Mouse (Mus musculus): Measurements from ENCODE around the gene Olfr518. TPM values are rescaled to one million over a fixed set of nuclear protein-coding genes. Genes with fewer than 3 reads are reported as not detected.
A peak's percentile ranks its signal among the peaks of the same experiment; 100 is the strongest.

The Olfr518 gene
- polyA plus RNA-seq (2021) = not detected

GRCm38 (mm10) chr7:108884906-108885305, at the start of gene Olfr518:
Gene Olfr518, minus strand, starts transcription at chr7:108885006.
- CTCF ChIA-PET = no interaction called here
- no peak for DNase-seq (ENCODE audit: low read depth, low spot score)
- POLR2A ChIA-PET = no interaction called here
- no peak for ATAC-seq
- H3K27me3 ChIP-seq = no peaks in the 10 kb centered on the region
- in situ Hi-C loops (cut with MboI; ENCODE audit: low pct_unique_long_range_greater_than_20kb) = no loop called here
- no peak for TF ChIP-seq CTCF (IDR thresholded peaks at IDR 0.05)

GRCm38 (mm10) chr7:108933794-108934731, 49.3 kb upstream of the Olfr518 start, which contains the start of gene Eif3f:
Gene Eif3f, plus strand, starts transcription at chr7:108934417.
- peak; percentile 96 for TF ChIP-seq CTCF (IDR thresholded peaks at IDR 0.05)
- ATAC-seq (peak; percentile 87), DNase-seq (ENCODE audit: low read depth, low spot score) (peak; percentile 99)
- ChIA-PET POLR2A (no interaction called here), CTCF (interaction anchor here (1.0 to 2.5 kb wide), 2 partner anchors 11 to 83 kb away, joined by 3 to 16 read pairs; partner anchors contain the start of gene Olfr516)
- in situ Hi-C loops (cut with MboI; ENCODE audit: low pct_unique_long_range_greater_than_20kb) = loop anchor here (5.0 to 10.0 kb wide), 2 partner anchors 79 to 117 kb away; partner anchors contain the start of gene Olfr516
- no peaks in the 10 kb centered on the region for H3K27me3 ChIP-seq

GRCm38 (mm10) chr7:108929726-108930393, 45.1 kb upstream of the Olfr518 start, which contains the start of gene Nlrp10:
Gene Nlrp10, minus strand, starts transcription at chr7:108930178.
- POLR2A ChIA-PET = no interaction called here
- ATAC-seq = no peak
- no peak for DNase-seq (ENCODE audit: low read depth, low spot score)
- CTCF ChIA-PET = interaction anchor here (1.1 to 1.9 kb wide), 2 partner anchors 15 to 79 kb away, joined by 4 to 5 read pairs; no protein-coding TSS in a partner anchor
- no peak for TF ChIP-seq CTCF (IDR thresholded peaks at IDR 0.05)
- H3K27me3 ChIP-seq = no peaks in the 10 kb centered on the region
- in situ Hi-C loops (cut with MboI; ENCODE audit: low pct_unique_long_range_greater_than_20kb) = loop anchor here (5.0 to 10.0 kb wide), 2 partner anchors 75 to 113 kb away; partner anchors contain the start of gene Olfr516

GRCm38 (mm10) chr7:108928280-108929188, 43.7 kb upstream of the Olfr518 start:
- ChIA-PET CTCF (no interaction called here), POLR2A (no interaction called here)
- peak; percentile 85 for ATAC-seq
- in situ Hi-C loops (cut with MboI; ENCODE audit: low pct_unique_long_range_greater_than_20kb) = no loop called here
- DNase-seq (ENCODE audit: low read depth, low spot score) = peak; percentile 74
- TF ChIP-seq CTCF (IDR thresholded peaks at IDR 0.05) = no peak
- H3K27me3 ChIP-seq = no peaks in the 10 kb centered on the region

GRCm38 (mm10) chr7:108927043-108927442, 42.2 kb upstream of the Olfr518 start:
- no peaks in the 10 kb centered on the region for H3K27me3 ChIP-seq
- DNase-seq (ENCODE audit: low read depth, low spot score) (no peak), ATAC-seq (no peak)
- no peak for TF ChIP-seq CTCF (IDR thresholded peaks at IDR 0.05)
- in situ Hi-C loops (cut with MboI; ENCODE audit: low pct_unique_long_range_greater_than_20kb) = no loop called here
- ChIA-PET POLR2A (no interaction called here), CTCF (no interaction called here)

- ChIA-PET CTCF (interaction anchor here (1.1 kb wide), 1 partner anchor 10 kb away, joined by 3 read pairs; no protein-coding TSS in a partner anchor), POLR2A (no interaction called here)
- H3K27me3 ChIP-seq = no peaks in the 10 kb centered on the region
- ATAC-seq (no peak), DNase-seq (ENCODE audit: low read depth, low spot score) (no peak)
- in situ Hi-C loops (cut with MboI; ENCODE audit: low pct_unique_long_range_greater_than_20kb) = no loop called here
- TF ChIP-seq CTCF (IDR thresholded peaks at IDR 0.05) = no peak
Observed at GRCm38 (mm10) chr7:108903969-108904368, 19.2 kb upstream of the Olfr518 start.

GRCm38 (mm10) chr7:108894320-108894719, 9.5 kb upstream of the Olfr518 start, which contains the start of gene Olfr519:
Gene Olfr519, minus strand, starts transcription at chr7:108894420.
- DNase-seq (ENCODE audit: low read depth, low spot score) (no peak), ATAC-seq (no peak)
- ChIA-PET POLR2A (no interaction called here), CTCF (no interaction called here)
- TF ChIP-seq CTCF (IDR thresholded peaks at IDR 0.05) = no peak
- H3K27me3 ChIP-seq = no peaks in the 10 kb centered on the region
- in situ Hi-C loops (cut with MboI; ENCODE audit: low pct_unique_long_range_greater_than_20kb) = no loop called here

GRCm38 (mm10) chr7:108872279-108872678, 12.5 kb downstream of the Olfr518 start, which contains the start of gene Olfr517:
Gene Olfr517, minus strand, starts transcription at chr7:108872379.
- POLR2A ChIA-PET = no interaction called here
- no peak for TF ChIP-seq CTCF (IDR thresholded peaks at IDR 0.05)

GRCm38 (mm10) chr7:108850429-108850828, 34.4 kb downstream of the Olfr518 start, which contains the start of gene Olfr516:
Gene Olfr516, minus strand, starts transcription at chr7:108850529.
- ATAC-seq (no peak), DNase-seq (ENCODE audit: low read depth, low spot score) (no peak)
- no peak for TF ChIP-seq CTCF (IDR thresholded peaks at IDR 0.05)
- H3K27me3 ChIP-seq = no peaks in the 10 kb centered on the region
- CTCF ChIA-PET = interaction anchor here (1.0 to 1.2 kb wide), 2 partner anchors 80 to 83 kb away, joined by 3 to 5 read pairs; partner anchors contain the start of gene Nlrp10
- POLR2A ChIA-PET = no interaction called here
- in situ Hi-C loops (cut with MboI; ENCODE audit: low pct_unique_long_range_greater_than_20kb) = loop anchor here (10.0 kb wide), 1 partner anchor 84 kb away; the partner anchor contains the start of genes Eif3f and Nlrp10

More at GRCm38 (mm10) chr7:108872279-108872678, 12.5 kb downstream of the Olfr518 start, which contains the start of gene Olfr517:
- H3K27me3 ChIP-seq = no peaks in the 10 kb centered on the region
- CTCF ChIA-PET = no interaction called here
- ATAC-seq = no peak
- in situ Hi-C loops (cut with MboI; ENCODE audit: low pct_unique_long_range_greater_than_20kb) = no loop called here
- DNase-seq (ENCODE audit: low read depth, low spot score) = no peak

Other genes starting within 250 kb of the Olfr518 start
- not detected for gene Olfr509, start 233.1 kb downstream of the Olfr518 start, polyA plus RNA-seq (2021)
- gene Olfr510, start 218.6 kb downstream of the Olfr518 start, polyA plus RNA-seq (2021) = not detected
- gene Olfr512, start 171.7 kb downstream of the Olfr518 start, polyA plus RNA-seq (2021) = not detected
- not detected for gene Olfr513, start 134.0 kb downstream of the Olfr518 start, polyA plus RNA-seq (2021)
- gene Olfr514, start 59.0 kb downstream of the Olfr518 start, polyA plus RNA-seq (2021) = not detected
- not detected for gene Olfr516, start 34.5 kb downstream of the Olfr518 start, polyA plus RNA-seq (2021)
- not detected for gene Olfr517, start 12.6 kb downstream of the Olfr518 start, polyA plus RNA-seq (2021)
- gene Olfr519, start 9.4 kb upstream of the Olfr518 start, polyA plus RNA-seq (2021) = not detected
- 2.4 TPM for gene Nlrp10, start 45.2 kb upstream of the Olfr518 start, polyA plus RNA-seq (2021)
- gene Eif3f, start 49.4 kb upstream of the Olfr518 start, polyA plus RNA-seq (2021) = 162 TPM
- 0.30 TPM for gene Tub, start 65.3 kb upstream of the Olfr518 start, polyA plus RNA-seq (2021)
- gene Ric3, start 198.3 kb upstream of the Olfr518 start, polyA plus RNA-seq (2021) = 0.27 TPM